Mouse (Mus musculus) midbrain, embryonic 15.5 days (tissue): ENCODE measurements at regions not wholly inside any gene's neighbourhood (a gene's known extent, or its start where the extent isn't known, plus 50 kb on each side); places are given as distances from the start of the nearest gene placed in this dataset.

Experiments used
- ATAC-seq: fragments of 200-750 bp; cut with Nextera tagmentation; replicated peaks from 2 replicates; pipeline ENCODE4 v1.8.0; 2017; ENCODE audit warnings: moderate TSS enrichment
- H3K27ac ChIP-seq: fragments of 300-500 bp; sonication (generic); 2 replicates; pipeline ENCODE4 v1.5.1; 2015; ENCODE audit warnings: mild to moderate bottlenecking, inconsistent platforms
- H3K27me3 ChIP-seq: fragments of 300-500 bp; sonication (generic); replicated peaks from 2 replicates; pipeline ENCODE4 v1.6.1; 2015; ENCODE audit warnings: inconsistent platforms
- H3K36me3 ChIP-seq: fragments of 300-500 bp; sonication (generic); replicated peaks from 2 replicates; pipeline ENCODE4 v1.6.1; 2015; ENCODE audit warnings: inconsistent platforms
- H3K4me1 ChIP-seq: fragments of 300-500 bp; sonication (generic); 2 replicates; pipeline ENCODE4 v1.6.1; 2015; ENCODE audit warnings: inconsistent platforms
- H3K4me2 ChIP-seq: fragments of 300-500 bp; sonication (generic); 2 replicates; pipeline ENCODE4 v1.6.1; 2015; ENCODE audit warnings: inconsistent platforms, mild to moderate bottlenecking, moderate library complexity
- H3K4me3 ChIP-seq: fragments of 300-500 bp; sonication (generic); 2 replicates; pipeline ENCODE4 v1.5.1; 2015; ENCODE audit warnings: mild to moderate bottlenecking, inconsistent platforms
- H3K9ac ChIP-seq: fragments of 300-500 bp; sonication (generic); 2 replicates; pipeline ENCODE4 v1.6.1; 2015; ENCODE audit warnings: mild to moderate bottlenecking, inconsistent platforms
- H3K9me3 ChIP-seq: fragments of 300-500 bp; sonication (generic); 2 replicates; pipeline ENCODE4 v1.6.1; 2016; ENCODE audit warnings: inconsistent platforms
- WGBS: fragments of 180-500 bp; shearing (Covaris S2); methylation state at CpG from one replicate; pipeline ENCODE4 v1.1.7; 2015; ENCODE audit warnings: mixed read lengths; 5-methylcytosine and 5-hydroxymethylcytosine counted together

- H3K9ac ChIP-seq: no peak overlapping the region
- WGBS: 51% methylated on average over 3 of the region's 3 CpGs
- H3K4me3 ChIP-seq: no peak overlapping the region
- no peak overlapping the region for H3K27ac ChIP-seq
- ATAC-seq: no peak
- no peaks in the 10 kb centered on the region for H3K9me3 ChIP-seq
- no peaks in the 10 kb centered on the region for H3K36me3 ChIP-seq
- no peak overlapping the region for H3K4me2 ChIP-seq
- H3K4me1 ChIP-seq: no peaks in the 10 kb centered on the region
- no peaks in the 10 kb centered on the region for H3K27me3 ChIP-seq
Observed at GRCm38 (mm10) chr12:42457655-42458054, 971.4 kb upstream of the Lrrn3 start.

- Histone ChIP-seq H3K36me3 (no peaks in the 10 kb centered on the region), H3K4me3 (no peak overlapping the region), H3K4me1 (no peaks in the 10 kb centered on the region), H3K27me3 (no peaks in the 10 kb centered on the region), H3K9me3 (no peaks in the 10 kb centered on the region), H3K27ac (no peak overlapping the region), H3K4me2 (no peak overlapping the region), H3K9ac (no peak overlapping the region)
- no peak for ATAC-seq
- 93% methylated on average over 6 of the region's 6 CpGs for WGBS
Observed at GRCm38 (mm10) chr12:42435616-42436015, 949.4 kb upstream of the Lrrn3 start.

- 56% methylated on average over 3 of the region's 3 CpGs for WGBS
- H3K4me2 ChIP-seq: no peak overlapping the region
- no peak overlapping the region for H3K9ac ChIP-seq
- ATAC-seq: peak; percentile 88
- H3K9me3 ChIP-seq: no peaks in the 10 kb centered on the region
- no peak overlapping the region for H3K27ac ChIP-seq
- no peaks in the 10 kb centered on the region for H3K4me1 ChIP-seq
- no peaks in the 10 kb centered on the region for H3K36me3 ChIP-seq
- no peaks in the 10 kb centered on the region for H3K27me3 ChIP-seq
- H3K4me3 ChIP-seq: no peak overlapping the region
Observed at GRCm38 (mm10) chr12:42427470-42427869, 941.2 kb upstream of the Lrrn3 start.
